Mouse (Mus musculus) E14TG2a.4 (cell line): Measurements from ENCODE around the gene Prss44.

Experiments
- CTCF ChIP-seq: conservative IDR thresholded peaks from 2 replicates; pipeline ENCODE4 v1.5.1; 2014; ENCODE audit warnings: low read length
- POU5F1 ChIP-seq: IDR thresholded peaks from 2 replicates; pipeline ENCODE4 v1.6.1; 2014; ENCODE audit warnings: low read length, borderline replicate concordance

GRCm38 (mm10) chr9:110833021-110833420 lies 19.2 kb downstream of the Prss44 start:
- TF ChIP-seq CTCF (no peak), POU5F1 (no peak)
